8 mouse cellular contexts compared by ENCODE assay signal in genomic region chr6:125355197-125355741, GRCm38 (mm10). TPM values are rescaled to one million over a fixed set of nuclear protein-coding genes. Genes with fewer than 3 reads are reported as not detected.
DNase-seq lines count a peak whose midpoint lies in the region; ATAC-seq and TF ChIP-seq lines count a peak whose summit lies in the region.

No protein-coding gene starts in this region.

- H3K4me3 ChIP-seq in lung, embryonic 16.5 days (ENCODE audit: low read length): peak overlapping the region; percentile 23; the same call in 1 of the 2 replicates
- H3K4me3 ChIP-seq in embryonic facial prominence, embryonic 15.5 days (replicated peaks): 0 out of 2 replicates have a peak overlapping the region, but pooled peaks have one; percentile 9
- no peak overlapping the region for H3K4me3 ChIP-seq in liver, embryonic 12.5 days
- H3K4me3 ChIP-seq in thymus, adult 2 months (ENCODE audit: control insufficient read depth, insufficient read depth, low read length): peak overlapping the region; percentile 6; the same call in 1 of the 2 replicates

- peaks cover 56% of the 10 kb centered on the region for H3K4me1 ChIP-seq in lung, embryonic 16.5 days (replicated peaks; ENCODE audit: control insufficient read depth, insufficient read depth, low read length)
- H3K4me1 ChIP-seq in embryonic facial prominence, embryonic 15.5 days: peaks cover 69% of the 10 kb centered on the region
- H3K4me1 ChIP-seq in liver, embryonic 12.5 days: peaks cover 64% of the 10 kb centered on the region
- peaks cover 59% of the 10 kb centered on the region for H3K4me1 ChIP-seq in thymus, adult 2 months (replicated peaks; ENCODE audit: control insufficient read depth, insufficient read depth, low read length)

- no peaks in the 10 kb centered on the region for H3K9me3 ChIP-seq in lung, embryonic 16.5 days (ENCODE audit: control insufficient read depth, low read length)
- H3K9me3 ChIP-seq in embryonic facial prominence, embryonic 15.5 days (replicated peaks): no peaks in the 10 kb centered on the region
- H3K9me3 ChIP-seq in liver, embryonic 12.5 days (replicated peaks): no peaks in the 10 kb centered on the region

- TF ChIP-seq CTCF in thymus, adult 2 months (IDR thresholded peaks at IDR 0.05; ENCODE audit: borderline replicate concordance, control insufficient read depth, extremely low read depth, insufficient read depth, low read length, poor library complexity): no peak

- peak overlapping the region; percentile 46 for H3K4me2 ChIP-seq in lung, embryonic 16.5 days (ENCODE audit: low read depth, low read length)
- peak overlapping the region; percentile 35 for H3K4me2 ChIP-seq in embryonic facial prominence, embryonic 15.5 days (replicated peaks)
- H3K4me2 ChIP-seq in liver, embryonic 12.5 days: peak overlapping the region; percentile 44

- ATAC-seq in lung, embryonic 16.5 days (ENCODE audit: low read depth): peak; percentile 15; the same call in 1 of the 2 replicates
- ATAC-seq in embryonic facial prominence, embryonic 15.5 days (ENCODE audit: insufficient number of reproducible peaks, low FRiP score, low TSS enrichment, low read depth): no peak
- no peak for ATAC-seq in liver, embryonic 12.5 days
- no peak for ATAC-seq in monocyte, adult 5-6 weeks (replicated peaks; ENCODE audit: insufficient number of reproducible peaks, low FRiP score, low TSS enrichment, poor library complexity, severe bottlenecking)

- no peaks in the 10 kb centered on the region for H3K27me3 ChIP-seq in lung, embryonic 16.5 days (ENCODE audit: control insufficient read depth, insufficient read depth, low read depth, low read length)
- no peaks in the 10 kb centered on the region for H3K27me3 ChIP-seq in embryonic facial prominence, embryonic 15.5 days
- no peaks in the 10 kb centered on the region for H3K27me3 ChIP-seq in liver, embryonic 12.5 days (replicated peaks)
- no peaks in the 10 kb centered on the region for H3K27me3 ChIP-seq in thymus, adult 2 months (ENCODE audit: control insufficient read depth, insufficient read depth, low read length)

- WGBS in lung, embryonic 16.5 days: 5% methylated on average over 10 of the region's 10 CpGs
- WGBS in embryonic facial prominence, embryonic 15.5 days: 6% methylated on average over 10 of the region's 10 CpGs
- 9% methylated on average over 10 of the region's 10 CpGs for WGBS in liver, embryonic 12.5 days (ENCODE audit: insufficient replicate concordance)
- 1% methylated on average over 10 of the region's 10 CpGs for WGBS in thymus, adult 2 months

- H3K27ac ChIP-seq in lung, embryonic 16.5 days (ENCODE audit: low read length): peak overlapping the region; percentile 75
- H3K27ac ChIP-seq in embryonic facial prominence, embryonic 15.5 days (replicated peaks): peak overlapping the region; percentile 59
- H3K27ac ChIP-seq in liver, embryonic 12.5 days: 0 out of 2 replicates have a peak overlapping the region, but pooled peaks have one; percentile 32
- peak overlapping the region; percentile 89 for H3K27ac ChIP-seq in thymus, adult 2 months (ENCODE audit: control insufficient read depth, insufficient read depth, low read length)

- H3K36me3 ChIP-seq in lung, embryonic 16.5 days (ENCODE audit: control insufficient read depth, insufficient read depth, low read length): peaks cover 26% of the 10 kb centered on the region
- peaks cover 33% of the 10 kb centered on the region for H3K36me3 ChIP-seq in embryonic facial prominence, embryonic 15.5 days
- H3K36me3 ChIP-seq in liver, embryonic 12.5 days: peaks cover 33% of the 10 kb centered on the region
- peaks cover 33% of the 10 kb centered on the region for H3K36me3 ChIP-seq in thymus, adult 2 months (ENCODE audit: control insufficient read depth, insufficient read depth, low read length)

- no peak for TF ChIP-seq POLR2A in thymus, adult 2 months (IDR thresholded peaks at IDR 0.05; ENCODE audit: control insufficient read depth, extremely low read depth, insufficient read depth, low read length, poor library complexity)

- peak overlapping the region; percentile 44 for H3K9ac ChIP-seq in lung, embryonic 16.5 days (ENCODE audit: low read length)
- no peak overlapping the region for H3K9ac ChIP-seq in embryonic facial prominence, embryonic 15.5 days
- peak overlapping the region; percentile 31; the same call in 1 of the 2 replicates for H3K9ac ChIP-seq in liver, embryonic 12.5 days

- DNase-seq in lung, postnatal 25 days (ENCODE audit: low spot score): no peak
- peak; percentile 83 for DNase-seq in thymus, adult 2 months
- DNase-seq in right cerebral cortex, postnatal 36 days (ENCODE audit: low spot score in 2 of 2): no peak
- DNase-seq in MN1 (ENCODE audit: low spot score): no peak

RNA-seq across cellular contexts. Expression of gene Tnfrsf1a, which starts 6.1 kb away (rescaled TPM):
- polyA plus RNA-seq in lung, embryonic 16.5 days (2015; fragmentation: Nextera tagmentation; extraction: Ambion mirVana): 115 and 117 TPM in 2 replicates
- polyA plus RNA-seq in embryonic facial prominence, embryonic 15.5 days (2015; fragmentation: Nextera tagmentation; extraction: Ambion mirVana): 88.7 and 93.3 TPM in 2 replicates
- polyA plus RNA-seq in liver, embryonic 12.5 days (2016; fragmentation: Nextera tagmentation; extraction: Ambion mirVana): 23.0 and 23.4 TPM in 2 replicates
- polyA plus RNA-seq in thymus, adult 2 months (2012; rRNA removed): 140 and 149 TPM in 2 replicates
- total RNA-seq in monocyte, adult 5-6 weeks (2017): 101 to 111 TPM (median 103 TPM) in 3 replicates

RNA-seq across cellular contexts. Expression of gene Plekhg6, which starts 25.3 kb away (rescaled TPM):
- polyA plus RNA-seq in lung, embryonic 16.5 days (2015; fragmentation: Nextera tagmentation; extraction: Ambion mirVana): 0.49 and 0.99 TPM in 2 replicates
- 3.5 and 3.8 TPM in 2 replicates for polyA plus RNA-seq in embryonic facial prominence, embryonic 15.5 days (2015; fragmentation: Nextera tagmentation; extraction: Ambion mirVana)
- 0.37 and 0.39 TPM in 2 replicates for polyA plus RNA-seq in liver, embryonic 12.5 days (2016; fragmentation: Nextera tagmentation; extraction: Ambion mirVana)
- polyA plus RNA-seq in thymus, adult 2 months (2012; rRNA removed): 2.4 and 2.5 TPM in 2 replicates
- total RNA-seq in monocyte, adult 5-6 weeks (2017): not detected in 3 replicates

RNA-seq across cellular contexts. Expression of gene Scnn1a, which starts 34.8 kb away (rescaled TPM):
- polyA plus RNA-seq in lung, embryonic 16.5 days (2015; fragmentation: Nextera tagmentation; extraction: Ambion mirVana): 9.1 and 13.4 TPM in 2 replicates
- 7.2 and 8.8 TPM in 2 replicates for polyA plus RNA-seq in embryonic facial prominence, embryonic 15.5 days (2015; fragmentation: Nextera tagmentation; extraction: Ambion mirVana)
- polyA plus RNA-seq in liver, embryonic 12.5 days (2016; fragmentation: Nextera tagmentation; extraction: Ambion mirVana): 0.23 and 0.50 TPM in 2 replicates
- 32.8 and 35.8 TPM in 2 replicates for polyA plus RNA-seq in thymus, adult 2 months (2012; rRNA removed)
- 3.1 to 6.4 TPM (median 5.9 TPM) in 3 replicates for total RNA-seq in monocyte, adult 5-6 weeks (2017)

RNA-seq across cellular contexts. Expression of gene Ltbr, which starts 41.6 kb away (rescaled TPM):
- 91.1 and 96.4 TPM in 2 replicates for polyA plus RNA-seq in lung, embryonic 16.5 days (2015; fragmentation: Nextera tagmentation; extraction: Ambion mirVana)
- 47.3 and 47.7 TPM in 2 replicates for polyA plus RNA-seq in embryonic facial prominence, embryonic 15.5 days (2015; fragmentation: Nextera tagmentation; extraction: Ambion mirVana)
- 19.2 and 22.9 TPM in 2 replicates for polyA plus RNA-seq in liver, embryonic 12.5 days (2016; fragmentation: Nextera tagmentation; extraction: Ambion mirVana)
- polyA plus RNA-seq in thymus, adult 2 months (2012; rRNA removed): 29.3 and 30.6 TPM in 2 replicates
- total RNA-seq in monocyte, adult 5-6 weeks (2017): 29.5 to 47.9 TPM (median 41.2 TPM) in 3 replicates

Comparison
In these comparisons a context has a peak if more than half of its experiments do, and no peak if none do; other contexts are left out.
1. H3K27ac ChIP-seq: peak in every context shown above with its lines; median percentile 89 in thymus, adult 2 months; 75 in lung, embryonic 16.5 days; 59 in embryonic facial prominence, embryonic 15.5 days; 32 in liver, embryonic 12.5 days.